Mouse (Mus musculus) ES-E14 (cell line): ENCODE measurements at regions not wholly inside any gene's neighbourhood (a gene's known extent, or its start where the extent isn't known, plus 50 kb on each side); places are given as distances from the start of the nearest gene placed in this dataset.

Experiments
- HCFC1 ChIP-seq: IDR thresholded peaks from 2 replicates; pipeline ENCODE4 v1.6.1; 2012; ENCODE audit warnings: low read length, inconsistent platforms, borderline replicate concordance; ENCODE audit not compliant: insufficient read depth
- MAFK ChIP-seq: IDR thresholded peaks from 2 replicates; pipeline ENCODE4 v1.6.1; 2014; ENCODE audit warnings: mild to moderate bottlenecking, low read depth, low read length, inconsistent platforms; ENCODE audit not compliant: insufficient read depth
- ZC3H11A ChIP-seq: IDR thresholded peaks from 2 replicates; pipeline ENCODE4 v1.6.1; 2012; ENCODE audit warnings: low read depth, mild to moderate bottlenecking, inconsistent platforms, low read length, borderline replicate concordance

DNA sequence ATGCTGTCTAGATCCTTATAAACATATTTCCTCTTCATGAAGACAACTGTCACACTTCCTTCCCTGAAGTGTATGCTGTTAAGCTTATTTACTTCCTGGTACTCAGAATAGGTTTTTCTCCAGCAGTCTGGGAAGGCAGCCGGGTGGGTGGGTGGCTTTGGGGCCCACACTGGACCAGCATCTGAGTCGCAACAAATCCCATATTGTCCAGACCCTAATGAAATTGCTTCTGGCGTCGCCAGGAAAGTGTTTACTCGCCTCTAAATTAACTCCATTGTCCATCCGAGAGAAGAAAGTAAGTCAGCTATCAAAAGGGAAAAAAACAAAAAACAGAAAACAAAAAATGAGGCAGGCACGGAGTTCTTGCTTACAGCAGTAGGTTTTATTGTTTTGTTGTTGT lies 164.9 kb upstream of the Lef1 start:
- TF ChIP-seq ZC3H11A (no peak), HCFC1 (no peak), MAFK (no peak)
